Mouse (Mus musculus) liver, adult 2 months (tissue): ENCODE measurements around the gene Asxl1.
"Not testable (repeated sequence)": the region's sequence is repeated elsewhere in the genome, so short reads cannot be mapped to it uniquely, and the experiment has no call there.

ENCODE experiments used
- CTCF ChIP-seq: fragments of 200-500 bp; IDR thresholded peaks from 2 replicates; pipeline ENCODE4 v1.5.1; 2011; ENCODE audit warnings: low read depth, low read length, control low read depth
- POLR2A ChIP-seq: fragments of 200-500 bp; IDR thresholded peaks from 2 replicates; pipeline ENCODE4 v1.6.1; 2011; ENCODE audit warnings: low read length, control low read depth; ENCODE audit not compliant: insufficient read depth; ENCODE audit errors: extremely low read depth

DNA sequence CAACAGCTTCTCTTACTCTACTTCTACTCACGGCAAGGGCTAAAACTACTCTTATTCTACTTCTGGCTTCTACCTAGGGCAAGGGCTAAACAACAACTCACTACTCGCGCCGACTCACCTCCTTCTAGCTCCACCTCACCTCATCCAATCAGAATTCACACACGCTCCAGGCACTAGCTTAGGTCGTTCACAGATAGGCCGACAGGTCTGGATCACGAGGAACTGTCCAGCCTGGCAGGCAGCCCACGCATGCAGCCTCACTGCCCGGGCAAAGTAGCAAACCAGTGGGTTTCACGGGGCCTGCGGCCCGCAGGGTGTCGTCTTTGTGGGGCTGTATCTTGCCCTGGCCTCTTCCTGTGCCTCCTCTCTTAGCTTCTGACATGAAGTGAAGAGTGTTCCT is 18.9 kb downstream of the Asxl1 start:
- not testable (repeated sequence) for TF ChIP-seq CTCF, POLR2A
